8 mouse cellular contexts compared by ENCODE assay signal in the genomic region with DNA sequence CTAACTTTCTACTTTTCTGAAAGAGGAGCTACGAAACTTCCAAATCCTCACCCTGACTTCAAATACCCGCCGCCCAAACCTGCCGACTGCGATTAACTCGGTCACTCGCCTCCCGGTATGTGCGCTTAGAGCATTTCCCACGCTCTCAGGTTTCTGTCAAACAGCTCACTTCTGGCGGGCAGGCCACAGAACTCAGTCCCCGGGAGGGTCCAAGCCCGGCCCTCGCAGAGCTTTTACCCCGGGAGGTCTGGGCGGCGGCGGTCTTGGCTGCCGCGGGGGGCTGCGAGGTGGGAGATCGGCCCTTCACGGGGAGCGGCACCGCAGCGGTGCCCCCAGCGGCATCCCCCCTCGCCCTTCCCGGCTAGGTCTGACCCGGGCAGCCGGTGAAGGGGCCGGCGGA. TPM values are rescaled to one million over a fixed set of nuclear protein-coding genes. Genes with fewer than 3 reads are reported as not detected.
DNase-seq lines count a peak whose midpoint lies in the region; ATAC-seq and TF ChIP-seq lines count a peak whose summit lies in the region.

No protein-coding gene starts in this region.

- no peaks in the 10 kb centered on the region for H3K9me3 ChIP-seq in heart, embryonic 14.5 days (ENCODE audit: control insufficient read depth, low read length)
- no peaks in the 10 kb centered on the region; the same call in 1 of the 2 replicates for H3K9me3 ChIP-seq in liver, embryonic 12.5 days (replicated peaks)
- no peaks in the 10 kb centered on the region for H3K9me3 ChIP-seq in stomach, embryonic 15.5 days

- DNase-seq in left cerebral cortex, adult 2 months (ENCODE audit: extremely low spot score in 1 of 2, low spot score in 2 of 2) = no peak
- no peak for DNase-seq in left cerebral cortex, adult 9 months (ENCODE audit: low spot score in 2 of 2)
- no peak for DNase-seq in right cerebral cortex, postnatal 4 days
- DNase-seq in spleen, postnatal 14 days (ENCODE audit: low spot score in 2 of 2) = no peak

- no peak for TF ChIP-seq POLR2A in bone marrow macrophage, adult 2 months (IDR thresholded peaks at IDR 0.05; ENCODE audit: borderline replicate concordance, low read depth, low read length)

- H3K4me3 ChIP-seq in left cerebral cortex, adult 2 months = peak overlapping the region; percentile 79
- H3K4me3 ChIP-seq in bone marrow macrophage, adult 2 months (ENCODE audit: insufficient read depth, low read length) = peak overlapping the region; percentile 99
- H3K4me3 ChIP-seq in heart, embryonic 14.5 days (ENCODE audit: control insufficient read depth in 1 of 2, insufficient read depth in 1 of 2, low read depth in 1 of 2, low read length in 2 of 2) = peak overlapping the region; percentile 95 to 96
- H3K4me3 ChIP-seq in liver, embryonic 12.5 days = peak overlapping the region; percentile 97
- peak overlapping the region; percentile 77 for H3K4me3 ChIP-seq in stomach, embryonic 15.5 days (replicated peaks)

- H3K4me1 ChIP-seq in bone marrow macrophage, adult 2 months (ENCODE audit: control insufficient read depth, insufficient read depth, low read length) = peaks cover 13% of the 10 kb centered on the region
- peaks cover 8 to 31% of the 10 kb centered on the region in 2 experiments for H3K4me1 ChIP-seq in heart, embryonic 14.5 days (ENCODE audit: control insufficient read depth in 2 of 2, insufficient read depth in 2 of 2, low read length in 2 of 2)
- H3K4me1 ChIP-seq in liver, embryonic 12.5 days = peaks cover 42% of the 10 kb centered on the region
- H3K4me1 ChIP-seq in stomach, embryonic 15.5 days = peaks cover 20% of the 10 kb centered on the region

- H3K27me3 ChIP-seq in heart, embryonic 14.5 days (ENCODE audit: control insufficient read depth, insufficient read depth, low read length) = no peaks in the 10 kb centered on the region
- H3K27me3 ChIP-seq in liver, embryonic 12.5 days (replicated peaks) = no peaks in the 10 kb centered on the region
- H3K27me3 ChIP-seq in stomach, embryonic 15.5 days (replicated peaks) = no peaks in the 10 kb centered on the region

- WGBS in heart, embryonic 14.5 days = under 1% methylated on average over 32 of the region's 33 CpGs
- WGBS in liver, embryonic 12.5 days (ENCODE audit: insufficient replicate concordance) = under 1% methylated on average over 33 of the region's 33 CpGs
- under 1% methylated on average over 33 of the region's 33 CpGs for WGBS in stomach, embryonic 15.5 days

- TF ChIP-seq CTCF in left cerebral cortex, adult 2 months (IDR thresholded peaks at IDR 0.05) = no peak
- TF ChIP-seq CTCF in bone marrow macrophage, adult 2 months (IDR thresholded peaks at IDR 0.05; ENCODE audit: low read depth, low read length) = no peak

- intact Hi-C loops in left cerebral cortex, adult 2 months (cut with DNase I) = loop anchor here (5.0 kb wide), 1 partner anchor 45 kb away; no protein-coding TSS in a partner anchor

- peak overlapping the region; percentile 87 for H3K27ac ChIP-seq in left cerebral cortex, adult 2 months
- H3K27ac ChIP-seq in bone marrow macrophage, adult 2 months (ENCODE audit: insufficient read depth, low read depth, low read length) = peak overlapping the region; percentile 43; the same call in 1 of the 2 replicates
- H3K27ac ChIP-seq in heart, embryonic 14.5 days (replicated peaks in 1 of 2; ENCODE audit: control insufficient read depth in 1 of 2, insufficient read depth in 1 of 2, low read depth in 2 of 2, low read length in 2 of 2) = peak overlapping the region; percentile 53 to 80; a peak in 3 of 4 replicates
- H3K27ac ChIP-seq in liver, embryonic 12.5 days = peak overlapping the region; percentile 81
- H3K27ac ChIP-seq in stomach, embryonic 15.5 days = peak overlapping the region; percentile 62

- 0 out of 2 replicates have a peak, but pooled peaks have one; percentile 2 for ATAC-seq in heart, embryonic 14.5 days (ENCODE audit: insufficient number of reproducible peaks, insufficient read depth, low FRiP score, low read depth)
- peak; percentile 10; the same call in 1 of the 2 replicates for ATAC-seq in liver, embryonic 12.5 days
- ATAC-seq in stomach, embryonic 15.5 days (ENCODE audit: insufficient read depth, low FRiP score, low read depth) = peak; percentile 47; the same call in 1 of the 2 replicates

- H3K36me3 ChIP-seq in heart, embryonic 14.5 days (ENCODE audit: control insufficient read depth, insufficient read depth, low read length) = peaks cover 40% of the 10 kb centered on the region
- H3K36me3 ChIP-seq in liver, embryonic 12.5 days = peaks cover 52% of the 10 kb centered on the region
- H3K36me3 ChIP-seq in stomach, embryonic 15.5 days = peaks cover 32% of the 10 kb centered on the region

- H3K9ac ChIP-seq in heart, embryonic 14.5 days (ENCODE audit: low read length) = peak overlapping the region; percentile 96
- peak overlapping the region; percentile 97 for H3K9ac ChIP-seq in liver, embryonic 12.5 days
- peak overlapping the region; percentile 84 for H3K9ac ChIP-seq in stomach, embryonic 15.5 days

- H3K4me2 ChIP-seq in heart, embryonic 14.5 days (ENCODE audit: low read length) = peak overlapping the region; percentile 87
- H3K4me2 ChIP-seq in liver, embryonic 12.5 days = peak overlapping the region; percentile 96
- peak overlapping the region; percentile 72 for H3K4me2 ChIP-seq in stomach, embryonic 15.5 days

RNA-seq across cellular contexts. Expression of a gene that starts 0.6 kb away (rescaled TPM):
- 10 to 100 TPM; 60.9 to 61.8 TPM for total RNA-seq in left cerebral cortex, adult 2 months (2021)
- polyA plus RNA-seq in bone marrow macrophage, adult 2 months (2012; ENCODE audit: insufficient read depth, insufficient read length, missing spikeins) = 15.1 and 18.1 TPM in 2 replicates
- 42.1 and 42.6 TPM in 2 replicates for polyA plus RNA-seq in heart, embryonic 14.5 days (2014; fragmentation: Nextera tagmentation; extraction: Ambion mirVana)
- 28.4 and 28.5 TPM in 2 replicates for polyA plus RNA-seq in liver, embryonic 12.5 days (2016; fragmentation: Nextera tagmentation; extraction: Ambion mirVana)
- polyA plus RNA-seq in stomach, embryonic 15.5 days (2015; fragmentation: Nextera tagmentation; extraction: Ambion mirVana) = 49.5 and 50.9 TPM in 2 replicates

RNA-seq across cellular contexts. Expression of a gene that starts 0.6 kb away (rescaled TPM):
- total RNA-seq in left cerebral cortex, adult 2 months (2021) = 10 to 100 TPM; 36.2 to 38.8 TPM
- polyA plus RNA-seq in bone marrow macrophage, adult 2 months (2012; ENCODE audit: insufficient read depth, insufficient read length, missing spikeins) = 34.5 and 38.7 TPM in 2 replicates
- polyA plus RNA-seq in heart, embryonic 14.5 days (2014; fragmentation: Nextera tagmentation; extraction: Ambion mirVana) = 49.7 and 51.0 TPM in 2 replicates
- 36.3 and 36.5 TPM in 2 replicates for polyA plus RNA-seq in liver, embryonic 12.5 days (2016; fragmentation: Nextera tagmentation; extraction: Ambion mirVana)
- 46.4 and 51.3 TPM in 2 replicates for polyA plus RNA-seq in stomach, embryonic 15.5 days (2015; fragmentation: Nextera tagmentation; extraction: Ambion mirVana)

RNA-seq across cellular contexts. Expression of a gene that starts 34.6 kb away (rescaled TPM):
- total RNA-seq in left cerebral cortex, adult 2 months (2021) = 10 to 100 TPM; 18.9 to 20.2 TPM
- 1.2 and 2.4 TPM in 2 replicates for polyA plus RNA-seq in bone marrow macrophage, adult 2 months (2012; ENCODE audit: insufficient read depth, insufficient read length, missing spikeins)
- 3.1 and 5.5 TPM in 2 replicates for polyA plus RNA-seq in heart, embryonic 14.5 days (2014; fragmentation: Nextera tagmentation; extraction: Ambion mirVana)
- polyA plus RNA-seq in liver, embryonic 12.5 days (2016; fragmentation: Nextera tagmentation; extraction: Ambion mirVana) = 19.4 and 20.9 TPM in 2 replicates
- polyA plus RNA-seq in stomach, embryonic 15.5 days (2015; fragmentation: Nextera tagmentation; extraction: Ambion mirVana) = 14.6 TPM in 2 replicates

RNA-seq across cellular contexts. Expression of a gene that starts 40.3 kb away (rescaled TPM):
- total RNA-seq in left cerebral cortex, adult 2 months (2021) = 1,000 to 10,000 TPM; 1,837 to 1,872 TPM
- polyA plus RNA-seq in bone marrow macrophage, adult 2 months (2012; ENCODE audit: insufficient read depth, insufficient read length, missing spikeins) = 388 and 396 TPM in 2 replicates
- polyA plus RNA-seq in heart, embryonic 14.5 days (2014; fragmentation: Nextera tagmentation; extraction: Ambion mirVana) = 262 and 266 TPM in 2 replicates
- polyA plus RNA-seq in liver, embryonic 12.5 days (2016; fragmentation: Nextera tagmentation; extraction: Ambion mirVana) = 54.1 and 54.6 TPM in 2 replicates
- polyA plus RNA-seq in stomach, embryonic 15.5 days (2015; fragmentation: Nextera tagmentation; extraction: Ambion mirVana) = 607 and 634 TPM in 2 replicates

RNA-seq across cellular contexts. Expression of a gene that starts 46.2 kb away (rescaled TPM):
- 100 to 1,000 TPM; 746 to 823 TPM for total RNA-seq in left cerebral cortex, adult 2 months (2021)
- 70.9 and 71.7 TPM in 2 replicates for polyA plus RNA-seq in bone marrow macrophage, adult 2 months (2012; ENCODE audit: insufficient read depth, insufficient read length, missing spikeins)
- polyA plus RNA-seq in heart, embryonic 14.5 days (2014; fragmentation: Nextera tagmentation; extraction: Ambion mirVana) = 98.9 and 118 TPM in 2 replicates
- polyA plus RNA-seq in liver, embryonic 12.5 days (2016; fragmentation: Nextera tagmentation; extraction: Ambion mirVana) = 35.6 TPM in 2 replicates
- polyA plus RNA-seq in stomach, embryonic 15.5 days (2015; fragmentation: Nextera tagmentation; extraction: Ambion mirVana) = 97.8 and 113 TPM in 2 replicates
